ENCODE assay signal across 14 mouse cellular contexts in the genomic region with DNA sequence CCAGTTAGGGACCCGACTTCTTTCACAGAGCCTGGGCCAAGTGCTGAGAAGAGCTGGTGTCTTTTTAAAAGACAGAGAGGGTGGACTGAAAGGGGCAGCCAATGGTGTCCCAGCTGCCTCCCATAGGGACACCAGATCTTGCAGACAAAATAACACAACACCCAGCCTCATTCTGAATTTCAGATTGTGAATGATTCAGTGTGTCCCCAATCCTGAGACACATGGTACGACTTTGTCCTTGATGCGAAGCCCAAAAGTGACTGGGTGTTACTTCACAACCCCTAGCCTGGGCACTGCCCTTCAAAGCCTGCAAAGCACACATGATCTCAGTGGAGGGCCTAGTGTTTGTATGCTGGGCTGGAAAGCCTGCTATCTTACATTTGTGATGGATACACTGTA. TPM values are rescaled to one million over a fixed set of nuclear protein-coding genes. Genes with fewer than 3 reads are reported as not detected.
A peak's percentile ranks its signal among the peaks of the same experiment; 100 is the strongest.
DNase-seq lines count a peak whose midpoint lies in the region; ATAC-seq and TF ChIP-seq lines count a peak whose summit lies in the region.
"Had no signal": no experiment of that assay in that cellular context is flagged by ENCODE, and none has a peak within 500 bp of the region (broad histone marks: within the 10 kb centered on the region; RNA-seq: fewer than 3 reads in every experiment).

No protein-coding gene starts in this region.

- H3K9me3 ChIP-seq in heart, postnatal 0 days (replicated peaks; ENCODE audit: control insufficient read depth, low read length) = no peaks in the 10 kb centered on the region
- H3K9me3 ChIP-seq in E14TG2a.4 (ENCODE audit: low read length) = no peaks in the 10 kb centered on the region
- no peaks in the 10 kb centered on the region for H3K9me3 ChIP-seq in limb, embryonic 10.5 days (replicated peaks)
- H3K9me3 ChIP-seq in forebrain, embryonic 16.5 days (ENCODE audit: control insufficient read depth, low read length) = no peaks in the 10 kb centered on the region
- H3K9me3 ChIP-seq: forebrain, embryonic 15.5 days had no signal

- H3K9ac ChIP-seq in heart, postnatal 0 days (replicated peaks; ENCODE audit: low read depth, low read length) = 0 out of 2 replicates have a peak overlapping the region, but pooled peaks have one; percentile 3
- no peak overlapping the region for H3K9ac ChIP-seq in forebrain, embryonic 16.5 days (replicated peaks; ENCODE audit: low read depth, low read length)
- H3K9ac ChIP-seq: forebrain, embryonic 15.5 days had no signal

- TF ChIP-seq CTCF in heart, postnatal 0 days (IDR thresholded peaks at IDR 0.05; ENCODE audit: low read depth) = no peak
- TF ChIP-seq CTCF in E14TG2a.4 (conservative IDR thresholded peaks at IDR 0.05; ENCODE audit: low read length) = no peak

- peak; percentile 73 to 89 for DNase-seq in adrenal gland, adult (ENCODE audit: inconsistent age in 2 of 2, low spot score in 1 of 2)
- DNase-seq in adrenal gland, postnatal 4 days (ENCODE audit: low spot score in 2 of 2) = no peak
- no peak for DNase-seq in heart, postnatal 0 days (ENCODE audit: low spot score)
- no peak for DNase-seq in heart, adult 9 months (ENCODE audit: low spot score in 2 of 2)
- no peak for DNase-seq in limb, embryonic 10.5 days (ENCODE audit: low spot score)
- DNase-seq in right cerebral cortex, postnatal 25 days = no peak
- DNase-seq: cerebellum, adult 18-20 months had no signal

- ATAC-seq in heart, postnatal 0 days (ENCODE audit: insufficient read depth, low read depth) = no peak
- no peak for ATAC-seq in forebrain, embryonic 16.5 days
- ATAC-seq: forebrain, embryonic 15.5 days; inflammation-experienced regulatory T-cells, adult 6 months had no signal

- peak overlapping the region; percentile 39; the same call in 1 of the 2 replicates for H3K27ac ChIP-seq in heart, postnatal 0 days (ENCODE audit: low read depth)
- H3K27ac ChIP-seq in limb, embryonic 10.5 days = no peak overlapping the region
- H3K27ac ChIP-seq in forebrain, embryonic 16.5 days (ENCODE audit: low read length) = no peak overlapping the region
- H3K27ac ChIP-seq: forebrain, embryonic 15.5 days had no signal

- 77% methylated on average over 3 of the region's 3 CpGs for WGBS in heart, postnatal 0 days
- 71% methylated on average over 3 of the region's 3 CpGs for WGBS in limb, embryonic 10.5 days
- 73% methylated on average over 3 of the region's 3 CpGs for WGBS in forebrain, embryonic 16.5 days

- no peak overlapping the region for H3K4me3 ChIP-seq in heart, postnatal 0 days (ENCODE audit: low read depth, low read length)
- peak overlapping the region; percentile 94 for H3K4me3 ChIP-seq in E14TG2a.4 (replicated peaks; ENCODE audit: low read length)
- H3K4me3 ChIP-seq in limb, embryonic 10.5 days = 0 out of 2 replicates have a peak overlapping the region, but pooled peaks have one; percentile 4
- H3K4me3 ChIP-seq in forebrain, embryonic 16.5 days (replicated peaks; ENCODE audit: low read length) = no peak overlapping the region
- H3K4me3 ChIP-seq: forebrain, embryonic 15.5 days had no signal

- TF ChIP-seq EP300 in heart, postnatal 0 days (IDR thresholded peaks at IDR 0.05; ENCODE audit: low read depth) = no peak

- peaks cover 9% of the 10 kb centered on the region for H3K36me3 ChIP-seq in heart, postnatal 0 days (replicated peaks; ENCODE audit: control insufficient read depth, insufficient read depth, low read length)
- H3K36me3 ChIP-seq in E14TG2a.4 (ENCODE audit: insufficient read depth, low read length) = peaks cover 37% of the 10 kb centered on the region
- H3K36me3 ChIP-seq in limb, embryonic 10.5 days = peaks cover 14% of the 10 kb centered on the region
- no peaks in the 10 kb centered on the region for H3K36me3 ChIP-seq in forebrain, embryonic 16.5 days (ENCODE audit: control insufficient read depth, insufficient read depth)
- H3K36me3 ChIP-seq: forebrain, embryonic 15.5 days had no signal

- no peaks in the 10 kb centered on the region for H3K27me3 ChIP-seq in heart, postnatal 0 days (ENCODE audit: control insufficient read depth, insufficient read depth, low read length)
- H3K27me3 ChIP-seq in E14TG2a.4 (ENCODE audit: insufficient read depth, low read length) = no peaks in the 10 kb centered on the region
- H3K27me3 ChIP-seq in limb, embryonic 10.5 days (ENCODE audit: low read depth, poor library complexity, severe bottlenecking) = no peaks in the 10 kb centered on the region
- no peaks in the 10 kb centered on the region for H3K27me3 ChIP-seq in forebrain, embryonic 16.5 days (replicated peaks; ENCODE audit: control insufficient read depth, insufficient read depth, low read length)
- H3K27me3 ChIP-seq: CH12.LX; forebrain, embryonic 15.5 days had no signal

- peaks cover 29% of the 10 kb centered on the region for H3K4me1 ChIP-seq in heart, postnatal 0 days (ENCODE audit: control insufficient read depth, insufficient read depth)
- peaks cover 64% of the 10 kb centered on the region for H3K4me1 ChIP-seq in E14TG2a.4 (replicated peaks; ENCODE audit: low read depth, low read length)
- H3K4me1 ChIP-seq in limb, embryonic 10.5 days = peaks cover 62% of the 10 kb centered on the region
- peaks cover 16% of the 10 kb centered on the region for H3K4me1 ChIP-seq in forebrain, embryonic 16.5 days (replicated peaks; ENCODE audit: control insufficient read depth, insufficient read depth, low read length)

- no peak overlapping the region for H3K4me2 ChIP-seq in heart, postnatal 0 days (ENCODE audit: low read depth, low read length)
- H3K4me2 ChIP-seq in forebrain, embryonic 16.5 days (ENCODE audit: low read length) = no peak overlapping the region
- H3K4me2 ChIP-seq: forebrain, embryonic 15.5 days had no signal

RNA-seq across cellular contexts. Expression of a gene that starts 1.9 kb away (rescaled TPM):
- 10 to 100 TPM; 77.6 to 83.7 TPM for total RNA-seq in adrenal gland, postnatal 4 days (2021)
- 21.2 and 31.4 TPM in 2 replicates for total RNA-seq in heart, postnatal 0 days (2014; rRNA removed; ENCODE audit: low replicate concordance)
- polyA plus RNA-seq in heart, postnatal 0 days (2015; fragmentation: Nextera tagmentation; extraction: Ambion mirVana) = 22.9 and 25.2 TPM in 2 replicates
- polyA plus RNA-seq in limb, embryonic 10.5 days (2016; fragmentation: Nextera tagmentation; extraction: Ambion mirVana) = 13.1 and 14.1 TPM in 2 replicates
- polyA plus RNA-seq in forebrain, embryonic 16.5 days (2015; fragmentation: Nextera tagmentation; extraction: Ambion mirVana) = 4.7 and 5.5 TPM in 2 replicates

RNA-seq across cellular contexts. Expression of a gene that starts 44.3 kb away (rescaled TPM):
- total RNA-seq in adrenal gland, postnatal 4 days (2021) = 10 to 100 TPM; 24.0 to 24.6 TPM
- total RNA-seq in heart, postnatal 0 days (2014; rRNA removed; ENCODE audit: low replicate concordance) = 6.1 and 6.7 TPM in 2 replicates
- 36.2 and 40.1 TPM in 2 replicates for polyA plus RNA-seq in heart, postnatal 0 days (2015; fragmentation: Nextera tagmentation; extraction: Ambion mirVana)
- 71.7 and 93.8 TPM in 2 replicates for polyA plus RNA-seq in limb, embryonic 10.5 days (2016; fragmentation: Nextera tagmentation; extraction: Ambion mirVana)
- 127 TPM in 2 replicates for polyA plus RNA-seq in forebrain, embryonic 16.5 days (2015; fragmentation: Nextera tagmentation; extraction: Ambion mirVana)

RNA-seq across cellular contexts. Expression of a gene that starts 44.6 kb away (rescaled TPM):
- total RNA-seq in adrenal gland, postnatal 4 days (2021) = 1 to 10 TPM in 1 of 2 experiments, under 1 TPM in 1; 0.42 to 1.0 TPM
- total RNA-seq in heart, postnatal 0 days (2014; rRNA removed; ENCODE audit: low replicate concordance) = not detected in 2 replicates
- 0.01 and 0.03 TPM in 2 replicates for polyA plus RNA-seq in heart, postnatal 0 days (2015; fragmentation: Nextera tagmentation; extraction: Ambion mirVana)
- 0.78 and 1.3 TPM in 2 replicates for polyA plus RNA-seq in limb, embryonic 10.5 days (2016; fragmentation: Nextera tagmentation; extraction: Ambion mirVana)
- polyA plus RNA-seq in forebrain, embryonic 16.5 days (2015; fragmentation: Nextera tagmentation; extraction: Ambion mirVana) = 22.7 and 23.5 TPM in 2 replicates
- total RNA-seq: gastrocnemius, adult 8-10 months; heart, postnatal 10 days had no signal
- polyA plus RNA-seq: inflammation-experienced regulatory T-cells, adult 6 months had no signal

RNA-seq across cellular contexts. Expression of a gene that starts 47.0 kb away (rescaled TPM):
- 10 to 100 TPM; 47.0 to 56.6 TPM for total RNA-seq in adrenal gland, postnatal 4 days (2021)
- total RNA-seq in heart, postnatal 0 days (2014; rRNA removed; ENCODE audit: low replicate concordance) = 29.2 and 37.6 TPM in 2 replicates
- 6.0 and 6.3 TPM in 2 replicates for polyA plus RNA-seq in heart, postnatal 0 days (2015; fragmentation: Nextera tagmentation; extraction: Ambion mirVana)
- 23.3 and 25.8 TPM in 2 replicates for polyA plus RNA-seq in limb, embryonic 10.5 days (2016; fragmentation: Nextera tagmentation; extraction: Ambion mirVana)
- polyA plus RNA-seq in forebrain, embryonic 16.5 days (2015; fragmentation: Nextera tagmentation; extraction: Ambion mirVana) = 17.3 and 22.0 TPM in 2 replicates

RNA-seq across cellular contexts. Expression of a gene that starts 47.3 kb away (rescaled TPM):
- 10 to 100 TPM; 21.0 to 23.6 TPM for total RNA-seq in adrenal gland, postnatal 4 days (2021)
- total RNA-seq in heart, postnatal 0 days (2014; rRNA removed; ENCODE audit: low replicate concordance) = 14.7 and 16.3 TPM in 2 replicates
- polyA plus RNA-seq in heart, postnatal 0 days (2015; fragmentation: Nextera tagmentation; extraction: Ambion mirVana) = 3.5 and 4.3 TPM in 2 replicates
- polyA plus RNA-seq in limb, embryonic 10.5 days (2016; fragmentation: Nextera tagmentation; extraction: Ambion mirVana) = 6.3 and 9.1 TPM in 2 replicates
- polyA plus RNA-seq in forebrain, embryonic 16.5 days (2015; fragmentation: Nextera tagmentation; extraction: Ambion mirVana) = 34.3 and 40.6 TPM in 2 replicates

Comparison
In these comparisons a context has a peak if more than half of its experiments do, and no peak if none do; other contexts are left out.
1. DNase-seq: peak in adrenal gland, adult (2 of 2); none in adrenal gland, postnatal 4 days (0 of 2), heart, postnatal 0 days (single experiment), heart, adult 9 months (0 of 2), limb, embryonic 10.5 days (single experiment) and right cerebral cortex, postnatal 25 days (single experiment).
2. H3K4me3 ChIP-seq: peak in E14TG2a.4 (single experiment) and limb, embryonic 10.5 days (single experiment); none in heart, postnatal 0 days (single experiment) and forebrain, embryonic 16.5 days (single experiment).
3. RNA of a gene that starts 44.6 kb away (polyA plus RNA-seq): 22.7 to 23.5 TPM in forebrain, embryonic 16.5 days; 0.78 to 1.3 TPM in limb, embryonic 10.5 days and 0.01 to 0.03 TPM in heart, postnatal 0 days; every median in the first group is over 10 times any median in the second.